Mouse (Mus musculus) lung, postnatal 0 days (tissue): ENCODE measurements around the gene Sf3b6. TPM values are rescaled to one million over a fixed set of nuclear protein-coding genes. Genes with fewer than 3 reads are reported as not detected.

Source experiments
- ATAC-seq: fragments of 200-750 bp; cut with Nextera tagmentation; 2 replicates; pipeline ENCODE4 v1.8.0; 2017; ENCODE audit warnings: moderate library complexity
- DNase-seq: peaks from one replicate; pipeline ENCODE4 v3.0.0-alpha.2; 2016; ENCODE audit warnings: low spot score
- H3K27ac ChIP-seq: fragments of 300-500 bp; sonication (generic); 2 replicates; pipeline ENCODE4 v1.5.1; 2014; ENCODE audit warnings: antibody characterized with exemption, mild to moderate bottlenecking, low read length, mixed read lengths
- H3K27me3 ChIP-seq: fragments of 300-500 bp; sonication (generic); replicated peaks from 2 replicates; pipeline ENCODE4 v1.6.1; 2014; ENCODE audit warnings: low read length, mixed read lengths; ENCODE audit not compliant: insufficient read depth
- H3K36me3 ChIP-seq: fragments of 300-500 bp; sonication (generic); 2 replicates; pipeline ENCODE4 v1.6.1; 2014; ENCODE audit warnings: low read length, mixed read lengths; ENCODE audit not compliant: insufficient read depth
- H3K4me1 ChIP-seq: fragments of 300-500 bp; sonication (generic); 2 replicates; pipeline ENCODE4 v1.6.1; 2014; ENCODE audit warnings: antibody characterized with exemption, low read depth, low read length, mixed read lengths; ENCODE audit not compliant: insufficient read depth
- H3K4me2 ChIP-seq: fragments of 300-500 bp; sonication (generic); replicated peaks from 2 replicates; pipeline ENCODE4 v1.6.1; 2014; ENCODE audit warnings: low read depth, mild to moderate bottlenecking, low read length, moderate library complexity, mixed read lengths
- H3K4me3 ChIP-seq: fragments of 300-500 bp; sonication (generic); 2 replicates; pipeline ENCODE4 v1.5.1; 2014; ENCODE audit warnings: low read depth, low read length
- H3K9ac ChIP-seq: fragments of 300-500 bp; sonication (generic); replicated peaks from 2 replicates; pipeline ENCODE4 v1.6.1; 2014; ENCODE audit warnings: low read depth, mild to moderate bottlenecking
- H3K9me3 ChIP-seq: fragments of 300-500 bp; sonication (generic); 2 replicates; pipeline ENCODE4 v1.6.1; 2016; ENCODE audit warnings: low read length, mixed read lengths
- CTCF ChIP-seq: IDR thresholded peaks from 2 replicates; pipeline ENCODE4 v1.5.1; 2016; ENCODE audit warnings: antibody characterized with exemption, mild to moderate bottlenecking
- EP300 ChIP-seq: IDR thresholded peaks from 2 replicates; pipeline ENCODE4 v1.6.1; 2016; ENCODE audit warnings: antibody characterized with exemption, mild to moderate bottlenecking, control low read depth
- whole genome bisulfite sequencing: fragments of 180-500 bp; shearing (Covaris S2); extraction: QIAGEN DNeasy Blood & Tissue Kit; methylation state at CpG from one replicate; pipeline ENCODE4 v1.1.7; 2014; 5-methylcytosine and 5-hydroxymethylcytosine counted together
- polyA plus RNA-seq: library from polyadenylated mRNA; unstranded; fragments of >200 nt; fragmentation: Nextera tagmentation; extraction: Ambion mirVana; gene quantifications from 2 replicates; pipeline ENCODE4 v1.2.1, GENCODE M21; 2015

Gene Sf3b6
- polyA plus RNA-seq, 1 experiment from 2014 or later = 204 TPM

GRCm38 (mm10) chr12:4840010-4840409 is 22.7 kb downstream of the Sf3b6 start:
- Histone ChIP-seq H3K4me1 (peaks cover 10% of the 10 kb centered on the region; the same call in 1 of the 2 replicates), H3K27me3 (no peaks in the 10 kb centered on the region), H3K9me3 (no peaks in the 10 kb centered on the region), H3K27ac (no peak overlapping the region), H3K9ac (no peak overlapping the region), H3K4me2 (peak overlapping the region; percentile 100), H3K4me3 (no peak overlapping the region), H3K36me3 (no peaks in the 10 kb centered on the region)
- peak; percentile 42 for DNase-seq
- TF ChIP-seq CTCF (no peak), EP300 (peak; percentile 61)
- ATAC-seq = no peak
- WGBS = 31% methylated on average over 6 of the region's 6 CpGs

- Histone ChIP-seq H3K9ac (0 out of 2 replicates have a peak overlapping the region, but pooled peaks have one; percentile 55), H3K4me3 (peak overlapping the region; percentile 70), H3K4me1 (peaks cover 10% of the 10 kb centered on the region; the same call in 1 of the 2 replicates), H3K27ac (no peak overlapping the region), H3K27me3 (no peaks in the 10 kb centered on the region), H3K9me3 (no peaks in the 10 kb centered on the region), H3K36me3 (no peaks in the 10 kb centered on the region), H3K4me2 (peak overlapping the region; percentile 100)
- TF ChIP-seq EP300 (no peak), CTCF (no peak)
- WGBS = 0% methylated on average over 11 of the region's 11 CpGs
- peak; percentile 29 for DNase-seq
- no peak for ATAC-seq
Measured at GRCm38 (mm10) chr12:4840741-4841140, 23.4 kb downstream of the Sf3b6 start.

- WGBS = 3% methylated on average over 27 of the region's 37 CpGs
- Histone ChIP-seq H3K9me3 (no peaks in the 10 kb centered on the region), H3K27me3 (no peaks in the 10 kb centered on the region), H3K27ac (no peak within 1 kb of the TSS), H3K4me3 (peak within 1 kb of the TSS; percentile 70), H3K4me2 (peak within 1 kb of the TSS; percentile 100), H3K36me3 (no peaks in the 10 kb centered on the region), H3K9ac (peak within 1 kb of the TSS; percentile 55), H3K4me1 (peaks cover 10% of the 10 kb centered on the region; the same call in 1 of the 2 replicates)
- TF ChIP-seq EP300 (no peak), CTCF (no peak)
- ATAC-seq (peak; percentile 43), DNase-seq (peak; percentile 64)
Measured at GRCm38 (mm10) chr12:4841392-4841887, 24.1 kb downstream of the Sf3b6 start, which contains the start of gene Fkbp1b. Fkbp1b (minus strand) TSS chr12:4841591.

GRCm38 (mm10) chr12:4842456-4842855 is 25.1 kb downstream of the Sf3b6 start:
- no peaks in the 10 kb centered on the region for H3K9me3 ChIP-seq
- WGBS = 89% methylated on average over 8 of the region's 8 CpGs
- peaks cover 10% of the 10 kb centered on the region; the same call in 1 of the 2 replicates for H3K4me1 ChIP-seq
- H3K27me3 ChIP-seq = no peaks in the 10 kb centered on the region
- no peak overlapping the region for H3K9ac ChIP-seq
- no peak overlapping the region for H3K27ac ChIP-seq
- DNase-seq (no peak), ATAC-seq (no peak)
- TF ChIP-seq CTCF (no peak), EP300 (no peak)
- no peak overlapping the region for H3K4me2 ChIP-seq
- no peak overlapping the region for H3K4me3 ChIP-seq
- no peaks in the 10 kb centered on the region for H3K36me3 ChIP-seq

- peak; percentile 96 for ATAC-seq
- Histone ChIP-seq H3K4me3 (peak within 1 kb of the TSS; percentile 65), H3K27ac (peak within 1 kb of the TSS; percentile 69), H3K9me3 (no peaks in the 10 kb centered on the region), H3K4me1 (peaks cover 10% of the 10 kb centered on the region; the same call in 1 of the 2 replicates), H3K9ac (peak within 1 kb of the TSS; percentile 41), H3K27me3 (no peaks in the 10 kb centered on the region), H3K36me3 (no peaks in the 10 kb centered on the region), H3K4me2 (peak within 1 kb of the TSS; percentile 56)
- under 1% methylated on average over 30 of the region's 30 CpGs for WGBS
- TF ChIP-seq EP300 (peak; percentile 31; the same call in 1 of the 2 replicates), CTCF (no peak)
- DNase-seq = peak; percentile 96
Measured at GRCm38 (mm10) chr12:4842890-4843597, 25.7 kb downstream of the Sf3b6 start, which contains the start of gene Wdcp. Wdcp (plus strand) TSS chr12:4843303.

GRCm38 (mm10) chr12:4843741-4844140 is 26.4 kb downstream of the Sf3b6 start:
- Histone ChIP-seq H3K27me3 (no peaks in the 10 kb centered on the region), H3K27ac (peak overlapping the region; percentile 69), H3K9ac (peak overlapping the region; percentile 41; the same call in 1 of the 2 replicates), H3K36me3 (no peaks in the 10 kb centered on the region), H3K4me2 (peak overlapping the region; percentile 56), H3K4me3 (peak overlapping the region; percentile 65), H3K4me1 (peaks cover 10% of the 10 kb centered on the region; the same call in 1 of the 2 replicates), H3K9me3 (no peaks in the 10 kb centered on the region)
- peak; percentile 73 for ATAC-seq
- WGBS = 0% methylated on average over 12 of the region's 12 CpGs
- TF ChIP-seq EP300 (no peak), CTCF (no peak)
- DNase-seq = peak; percentile 65
